Mouse (Mus musculus): Measurements from ENCODE around the gene Pml.

DNA sequence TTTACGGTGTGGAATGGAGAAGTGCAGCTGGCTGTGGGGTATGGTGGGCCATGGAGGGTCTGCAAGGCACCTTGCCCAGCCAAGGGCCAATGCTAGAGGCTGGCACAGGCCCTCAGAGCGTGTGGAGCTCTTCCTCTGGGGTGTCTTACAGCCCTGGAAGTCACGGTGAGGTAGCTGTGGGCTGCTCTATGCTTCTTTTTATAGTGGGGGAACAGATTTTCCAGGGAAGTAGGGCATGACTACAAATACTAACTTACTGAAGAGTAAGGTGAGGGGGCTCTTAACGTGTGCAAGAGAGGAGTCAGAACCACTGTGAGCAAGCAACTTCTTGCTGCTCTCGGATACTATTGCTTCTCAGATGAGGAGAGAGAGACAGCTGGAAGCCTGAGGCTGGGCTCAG lies 12.9 kb upstream of the Pml start:
- no peak for TF ChIP-seq CTCF (IDR thresholded peaks at IDR 0.05; ENCODE audit: low read depth)
- no peak for TF ChIP-seq EP300 (IDR thresholded peaks at IDR 0.05; ENCODE audit: low read depth)
